Mouse (Mus musculus) olfactory bulb, adult 2 months (tissue): ENCODE measurements around the gene Gclc.

Experiments
- CTCF ChIP-seq: fragments of 200-500 bp; IDR thresholded peaks from 2 replicates; pipeline ENCODE4 v1.5.1; 2012; ENCODE audit warnings: low read depth, mild to moderate bottlenecking, low read length, moderate library complexity; ENCODE audit not compliant: insufficient read depth
- POLR2A ChIP-seq: fragments of 200-500 bp; IDR thresholded peaks from 2 replicates; pipeline ENCODE4 v1.6.1; 2012; ENCODE audit warnings: mild to moderate bottlenecking, low read depth, low read length, moderate library complexity; ENCODE audit not compliant: insufficient read depth

DNA sequence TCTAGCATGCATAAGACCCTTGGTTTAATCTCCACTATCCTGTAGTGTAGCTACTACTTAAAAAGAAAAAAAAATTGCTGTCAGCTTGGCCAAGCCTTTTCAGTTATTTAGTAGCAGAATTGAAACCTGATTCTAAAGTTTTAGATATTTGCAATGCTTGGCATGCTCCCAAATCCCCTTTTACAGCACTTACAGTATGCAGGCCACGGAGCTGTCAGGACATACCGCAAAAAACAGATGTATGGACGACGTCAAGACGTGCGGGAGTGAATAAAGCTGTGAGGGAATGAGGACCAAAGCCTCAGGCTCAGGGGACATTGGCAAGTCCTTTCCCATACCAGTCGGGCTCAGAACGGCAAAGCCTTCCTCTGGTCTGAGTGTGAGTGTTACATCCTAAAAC lies 4.1 kb downstream of the Gclc start:
- no peak for TF ChIP-seq CTCF
- no peak for TF ChIP-seq POLR2A
